29 mouse cellular contexts compared by ENCODE assay signal in the genomic region with DNA sequence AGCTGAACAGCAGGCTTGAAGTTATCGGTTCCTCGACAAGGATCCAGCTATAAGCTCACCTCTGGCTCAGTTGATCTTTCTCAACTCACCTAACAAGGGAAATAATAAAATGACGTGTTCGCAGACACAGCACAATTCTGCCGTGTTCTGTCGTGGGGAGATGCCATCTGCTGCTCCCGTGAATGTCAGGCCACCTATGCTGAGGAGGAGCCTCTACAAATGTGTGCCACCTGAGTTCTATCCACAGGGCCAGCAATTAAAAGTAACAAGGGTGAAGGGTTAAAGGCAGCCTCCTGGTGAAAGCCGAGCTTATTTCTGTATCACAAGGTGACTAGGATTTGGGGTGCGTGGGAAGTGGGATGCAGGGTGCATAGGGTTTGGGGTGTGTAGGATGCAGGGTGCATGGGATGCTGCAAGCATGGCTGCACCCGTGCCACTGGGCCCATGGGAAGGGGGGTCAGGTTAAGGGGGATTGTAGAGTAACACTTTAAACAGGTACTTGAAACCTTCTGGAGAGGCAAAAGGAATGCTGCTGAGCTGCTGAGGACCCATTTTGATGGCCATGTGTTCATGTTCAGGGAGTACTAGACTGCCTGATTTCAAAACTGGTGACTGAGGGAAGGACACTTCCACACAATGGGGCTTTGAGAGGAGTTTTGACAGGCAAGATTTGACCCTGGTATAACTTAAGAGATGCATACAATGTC.
DNase-seq lines count a peak whose midpoint lies in the region; ATAC-seq lines count a peak whose summit lies in the region.
"Had no signal": no experiment of that assay in that cellular context is flagged by ENCODE, and none has a peak within 500 bp of the region (broad histone marks: within the 10 kb centered on the region; RNA-seq: fewer than 3 reads in every experiment).

No protein-coding gene starts in this region.

- peaks cover 18% of the 10 kb centered on the region; the same call in 1 of the 2 replicates for H3K4me1 ChIP-seq in lung, embryonic 16.5 days (replicated peaks; ENCODE audit: control insufficient read depth, insufficient read depth, low read length)
- H3K4me1 ChIP-seq in forebrain, embryonic 11.5 days (replicated peaks; ENCODE audit: control insufficient read depth, insufficient read depth, low read length) = peaks cover 4% of the 10 kb centered on the region; the same call in 1 of the 2 replicates
- H3K4me1 ChIP-seq: liver, embryonic 15.5 days had no signal

- peak; percentile 47 for DNase-seq in cerebellum, adult 8-10 months
- DNase-seq in cerebellum, postnatal 4 days (ENCODE audit: low spot score in 2 of 2) = no peak
- peak; percentile 57 to 58 for DNase-seq in cerebellum, postnatal 36 days
- DNase-seq in lung, postnatal 36 days = peak; percentile 33
- DNase-seq in forebrain, embryonic 11.5 days (ENCODE audit: low spot score) = no peak
- no peak for DNase-seq in gastrocnemius, postnatal 14 days
- DNase-seq in layer of hippocampus, postnatal 10 days (ENCODE audit: low spot score in 2 of 2) = no peak
- DNase-seq: adrenal gland, postnatal 14 days; heart, postnatal 10 days; kidney, adult 8-10 months; kidney, postnatal 10 days; right cerebral cortex, adult 18-20 months; spleen, adult 18-20 months; thymus, adult 18-20 months; thymus, postnatal 36 days had no signal

- no peak overlapping the region for H3K27ac ChIP-seq in lung, embryonic 16.5 days (ENCODE audit: low read length)
- H3K27ac ChIP-seq in forebrain, embryonic 11.5 days (ENCODE audit: low read depth, low read length) = no peak overlapping the region
- H3K27ac ChIP-seq: embryonic facial prominence, embryonic 13.5 days; heart, embryonic 13.5 days; left cerebral cortex, adult 2 months; limb, embryonic 12.5 days; liver, embryonic 15.5 days; neural tube, embryonic 12.5 days; stomach, postnatal 0 days had no signal

- no peak overlapping the region for H3K9ac ChIP-seq in lung, embryonic 16.5 days (ENCODE audit: low read length)
- H3K9ac ChIP-seq in forebrain, embryonic 11.5 days (ENCODE audit: low read length) = no peak overlapping the region
- H3K9ac ChIP-seq: embryonic facial prominence, embryonic 13.5 days; heart, embryonic 13.5 days; limb, embryonic 12.5 days; liver, embryonic 15.5 days; neural tube, embryonic 12.5 days had no signal

- no peak overlapping the region for H3K4me3 ChIP-seq in lung, embryonic 16.5 days (ENCODE audit: low read length)
- no peak overlapping the region for H3K4me3 ChIP-seq in forebrain, embryonic 11.5 days (ENCODE audit: low read depth, low read length)
- H3K4me3 ChIP-seq: embryonic facial prominence, embryonic 13.5 days; forebrain, embryonic 10.5 days; heart, embryonic 13.5 days; left cerebral cortex, adult 2 months; limb, embryonic 12.5 days; liver, embryonic 15.5 days; myocyte; neural tube, embryonic 12.5 days had no signal

- H3K27me3 ChIP-seq in lung, embryonic 16.5 days (ENCODE audit: control insufficient read depth, insufficient read depth, low read depth, low read length) = peaks cover 2% of the 10 kb centered on the region; the same call in 1 of the 2 replicates
- no peaks in the 10 kb centered on the region for H3K27me3 ChIP-seq in forebrain, embryonic 11.5 days (ENCODE audit: control insufficient read depth, insufficient read depth, low read length)
- H3K27me3 ChIP-seq: limb, embryonic 12.5 days; liver, embryonic 15.5 days; neural tube, embryonic 12.5 days had no signal

- WGBS in lung, embryonic 16.5 days = 67% methylated on average over 10 of the region's 10 CpGs
- WGBS in forebrain, embryonic 11.5 days = 82% methylated on average over 10 of the region's 10 CpGs

- H3K36me3 ChIP-seq in lung, embryonic 16.5 days (ENCODE audit: control insufficient read depth, insufficient read depth, low read length) = no peaks in the 10 kb centered on the region
- H3K36me3 ChIP-seq in forebrain, embryonic 11.5 days (ENCODE audit: control insufficient read depth, insufficient read depth, low read length) = no peaks in the 10 kb centered on the region
- H3K36me3 ChIP-seq: embryonic facial prominence, embryonic 13.5 days; heart, embryonic 13.5 days; limb, embryonic 12.5 days; liver, embryonic 15.5 days; neural tube, embryonic 12.5 days had no signal

- intact Hi-C loops in gastrocnemius, postnatal 14 days (cut with DNase I; ENCODE audit: low total_unique reads) = no loop called here

- no peak overlapping the region for H3K4me2 ChIP-seq in lung, embryonic 16.5 days (ENCODE audit: low read depth, low read length)
- no peak overlapping the region for H3K4me2 ChIP-seq in forebrain, embryonic 11.5 days (ENCODE audit: low read depth, low read length, severe bottlenecking)
- H3K4me2 ChIP-seq: embryonic facial prominence, embryonic 13.5 days; heart, embryonic 13.5 days; limb, embryonic 12.5 days; liver, embryonic 15.5 days; midbrain, embryonic 11.5 days; neural tube, embryonic 12.5 days had no signal

- H3K9me3 ChIP-seq in lung, embryonic 16.5 days (ENCODE audit: control insufficient read depth, low read length) = no peaks in the 10 kb centered on the region
- no peaks in the 10 kb centered on the region for H3K9me3 ChIP-seq in forebrain, embryonic 11.5 days (ENCODE audit: control insufficient read depth, low read length)
- H3K9me3 ChIP-seq: embryonic facial prominence, embryonic 13.5 days; forebrain, embryonic 10.5 days; heart, embryonic 13.5 days; limb, embryonic 12.5 days; liver, embryonic 15.5 days; neural tube, embryonic 12.5 days had no signal

- peak; percentile 84 for ATAC-seq in lung, embryonic 16.5 days (ENCODE audit: low read depth)
- no peak for ATAC-seq in forebrain, embryonic 11.5 days (replicated peaks; ENCODE audit: low FRiP score)
- ATAC-seq: forebrain, embryonic 16.5 days; intestine, embryonic 16.5 days; midbrain, embryonic 16.5 days had no signal

Comparison
In these comparisons a context has a peak if more than half of its experiments do, and no peak if none do; other contexts are left out.
1. DNase-seq: peak in cerebellum, adult 8-10 months (single experiment), cerebellum, postnatal 36 days (2 of 2) and lung, postnatal 36 days (single experiment); none in cerebellum, postnatal 4 days (0 of 2), forebrain, embryonic 11.5 days (single experiment), gastrocnemius, postnatal 14 days (single experiment) and layer of hippocampus, postnatal 10 days (0 of 2).